Mouse (Mus musculus): ENCODE measurements at regions not wholly inside any gene's neighbourhood (a gene's known extent, or its start where the extent isn't known, plus 50 kb on each side); places are given as distances from the start of the nearest gene placed in this dataset.
"Not testable (repeated sequence)": the region's sequence is repeated elsewhere in the genome, so short reads cannot be mapped to it uniquely, and the experiment has no call there.

DNA sequence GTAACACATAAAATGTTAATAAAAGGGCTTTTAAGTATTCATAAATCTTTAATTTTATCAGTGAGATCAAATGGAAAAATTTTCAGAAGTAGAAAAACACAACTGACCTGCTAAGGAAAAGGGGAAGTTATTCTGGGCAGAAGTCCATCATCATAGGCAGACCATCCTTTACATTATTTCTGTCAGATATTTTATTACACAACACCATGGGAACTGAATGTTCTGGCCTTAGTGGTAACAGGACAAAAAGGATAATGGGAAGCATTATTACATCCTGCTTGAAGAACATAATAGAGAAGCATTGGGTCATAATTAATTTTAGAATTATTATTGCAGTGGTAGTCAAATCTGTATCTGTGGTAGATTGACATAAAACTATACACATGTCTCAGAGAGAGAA lies 603.5 kb upstream of the Gje1 start:
- DNase-seq, result no peak

DNA sequence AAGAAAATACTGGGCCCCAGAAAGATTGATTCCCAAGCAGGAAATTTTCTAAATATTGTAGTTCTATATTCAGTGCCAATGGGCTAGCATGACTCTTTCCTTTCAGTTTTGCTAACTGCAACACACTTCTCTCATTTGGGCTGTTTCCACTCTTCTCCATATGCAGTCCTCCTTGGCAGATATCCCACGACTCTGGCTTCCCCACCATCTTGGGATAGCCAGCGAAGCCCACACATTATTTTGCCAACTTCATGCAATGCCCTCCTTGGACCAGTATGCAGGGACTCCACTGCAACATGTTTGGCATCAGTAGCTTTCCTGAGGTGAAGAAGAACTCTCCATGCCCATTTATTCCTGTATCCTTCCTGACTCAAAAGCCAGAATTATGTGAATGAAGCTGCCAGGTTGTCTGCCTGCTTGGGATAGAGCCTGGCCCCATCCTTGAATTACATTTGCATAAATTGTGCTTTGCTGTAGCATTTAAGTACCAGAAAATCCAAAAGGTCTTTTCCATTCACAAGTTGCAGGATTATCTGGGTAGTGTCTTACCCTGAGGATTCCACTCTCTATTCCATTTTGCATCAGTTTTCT lies 599.1 kb upstream of the Gje1 start:
- no peak for DNase-seq

DNA sequence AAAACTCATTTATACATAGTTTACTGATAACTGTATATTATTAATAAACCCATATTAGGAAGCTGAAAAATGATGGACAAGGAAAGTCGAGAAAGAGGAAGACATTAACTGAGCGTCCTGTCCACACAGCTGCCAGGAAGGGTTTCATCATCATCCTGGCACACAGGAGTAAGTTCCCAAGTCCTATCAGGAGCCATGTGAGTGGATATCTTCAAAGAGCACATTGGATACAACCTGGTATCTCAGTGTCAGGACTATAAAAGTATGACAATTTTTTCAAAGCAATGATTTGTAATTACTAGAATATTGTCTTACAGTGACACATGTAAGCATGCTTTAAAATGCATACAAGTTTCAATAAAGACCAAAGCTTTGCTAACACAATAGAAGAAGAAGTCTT lies 592.6 kb upstream of the Gje1 start:
- no peak for DNase-seq

DNA sequence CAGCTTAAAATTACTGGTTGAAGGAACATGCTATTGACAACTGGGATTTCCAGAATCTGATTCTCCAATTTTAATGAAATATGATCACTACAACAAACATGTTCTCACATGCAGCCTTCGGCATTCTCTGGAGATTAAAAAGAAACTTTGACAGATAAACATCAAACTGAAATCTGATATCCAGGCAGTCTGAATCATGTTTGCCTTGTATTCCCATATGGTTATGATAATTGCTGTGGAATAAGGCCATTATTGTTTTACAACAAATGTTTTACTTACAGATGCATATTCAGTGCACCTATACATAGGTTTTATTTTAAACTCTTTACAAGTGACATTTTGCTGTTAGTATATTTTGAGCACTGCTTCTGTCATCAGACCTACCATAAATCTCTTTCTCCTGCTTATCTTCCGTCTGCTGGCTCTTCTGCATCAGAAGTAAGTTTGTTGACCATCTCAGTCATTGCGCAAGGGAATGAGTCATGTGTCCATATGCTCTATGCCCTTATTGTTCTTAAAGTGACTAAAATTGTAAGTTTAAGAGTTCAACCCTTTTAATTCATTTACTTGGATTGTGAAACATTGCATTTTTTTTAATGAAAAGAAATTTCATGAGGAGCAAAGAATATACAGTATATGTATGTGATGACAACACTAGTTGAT lies 587.9 kb upstream of the Gje1 start:
- no peak for DNase-seq

DNA sequence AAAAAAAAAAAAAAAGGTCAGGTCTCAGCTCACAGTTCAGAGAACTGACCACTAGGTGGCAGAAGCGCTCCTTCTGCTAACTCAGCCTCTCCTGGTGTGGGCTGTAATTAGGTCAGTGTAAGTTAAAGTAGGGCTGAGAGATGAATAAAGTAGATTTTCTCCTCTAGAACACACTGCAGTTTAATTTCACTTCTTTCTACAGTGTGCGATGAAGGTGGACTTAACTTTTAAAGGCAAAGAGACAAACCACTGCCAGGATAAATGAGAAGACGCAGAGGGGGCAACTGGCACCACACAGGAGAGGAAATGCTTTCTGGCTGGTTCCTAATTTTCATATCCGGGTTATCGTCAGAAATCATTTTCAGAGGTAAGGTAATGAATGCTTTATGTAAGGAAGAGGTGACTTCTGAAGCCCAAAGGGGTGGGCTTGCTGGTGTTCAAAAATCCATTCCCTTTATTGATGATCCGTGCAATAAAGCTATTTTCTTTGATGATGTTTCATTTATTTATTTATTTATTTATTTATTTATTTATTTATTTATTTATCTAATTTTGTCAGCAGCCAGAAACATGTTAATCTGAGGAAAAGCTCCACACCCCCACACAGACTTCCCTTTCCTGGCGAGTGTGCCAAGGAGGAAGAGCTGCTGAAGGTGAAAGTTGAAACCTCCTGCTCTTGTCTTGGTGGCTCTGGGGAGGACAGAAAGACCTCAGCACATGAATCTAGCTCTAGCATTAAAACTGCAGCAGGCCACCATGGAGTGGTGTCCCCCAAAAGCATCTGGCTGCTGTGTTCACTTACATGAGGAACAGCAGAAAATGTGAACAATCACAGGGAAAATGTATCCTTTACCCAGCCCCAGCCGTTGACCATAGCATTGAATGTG lies 582.4 kb upstream of the Gje1 start:
- DNase-seq, result peak; percentile 84

DNA sequence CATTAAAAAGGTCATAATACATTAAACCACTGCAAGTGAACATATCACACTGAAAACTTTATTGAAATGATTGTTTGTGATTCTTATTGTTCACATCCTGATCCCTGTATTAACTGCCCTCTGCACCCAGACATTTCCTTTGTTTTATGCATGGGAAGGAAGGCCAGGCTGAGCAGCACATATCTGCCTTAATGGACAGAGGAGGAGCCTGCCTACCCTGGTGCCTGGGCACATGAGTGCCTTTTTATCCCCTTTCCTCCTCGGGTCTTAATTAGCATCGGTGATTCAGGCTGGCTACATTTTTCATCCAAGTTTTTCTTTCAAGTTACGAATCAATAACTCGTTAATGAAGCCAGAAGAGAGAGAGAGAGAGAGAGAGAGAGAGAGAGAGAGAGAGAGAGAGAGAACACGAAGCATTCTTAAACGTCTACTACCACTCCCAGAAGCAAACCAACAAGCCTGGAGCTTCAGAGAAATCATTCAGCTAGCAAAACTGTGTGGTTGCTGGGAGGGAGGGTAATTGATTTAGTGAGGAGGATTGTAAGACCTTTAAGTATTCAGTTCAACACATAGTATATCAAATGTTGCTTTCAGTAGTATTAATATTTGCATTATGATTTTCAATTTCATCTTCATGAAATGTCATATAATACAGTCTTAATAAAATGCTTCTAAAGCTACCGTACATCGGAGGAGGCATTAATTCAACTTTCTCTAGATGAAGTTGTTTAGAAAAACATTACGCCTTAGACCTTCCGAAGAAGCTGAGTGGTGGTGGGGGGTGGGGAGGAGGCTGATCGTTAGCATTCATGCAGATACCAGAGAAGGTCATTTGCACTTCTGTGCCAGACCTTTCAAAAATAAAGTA lies 581.6 kb upstream of the Gje1 start:
- peak; percentile 4 for DNase-seq

DNA sequence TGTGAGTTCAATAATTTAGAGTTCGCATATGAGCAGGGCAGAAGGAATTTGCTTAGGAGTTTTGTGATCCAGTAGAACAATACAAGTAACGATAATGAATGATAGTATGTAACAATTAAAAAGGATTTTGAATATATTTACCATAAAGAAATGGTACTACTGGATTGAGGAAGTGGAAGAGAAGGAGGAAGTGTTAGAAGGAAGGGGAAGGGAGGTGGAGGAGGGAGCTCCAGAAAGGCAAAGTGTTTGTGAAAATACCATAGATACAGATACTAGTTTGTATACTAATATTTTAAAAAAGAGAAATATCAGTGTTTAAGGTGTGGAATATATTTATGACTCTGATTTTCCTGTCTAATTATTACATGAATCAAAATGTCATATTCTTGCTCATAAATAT lies 579.2 kb upstream of the Gje1 start:
- no peak for DNase-seq

DNA sequence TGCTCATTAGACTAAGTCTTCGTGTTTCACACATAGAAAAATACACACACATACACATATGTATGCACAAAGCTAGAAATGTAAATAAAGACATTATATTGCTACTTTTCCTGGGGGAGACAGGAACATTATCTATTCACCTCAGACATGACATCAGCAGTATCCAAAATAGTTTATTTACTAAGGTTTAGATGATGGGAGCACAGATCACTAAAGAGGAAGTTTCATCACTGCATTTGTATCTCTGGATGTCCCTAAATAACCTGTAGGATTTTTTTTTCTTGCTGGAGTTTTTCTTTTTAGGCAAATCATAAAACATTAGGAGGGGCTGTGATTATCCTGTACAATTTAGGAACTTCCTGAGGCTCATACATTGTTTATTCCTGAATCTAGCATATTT lies 576.1 kb upstream of the Gje1 start:
- DNase-seq, result no peak

DNA sequence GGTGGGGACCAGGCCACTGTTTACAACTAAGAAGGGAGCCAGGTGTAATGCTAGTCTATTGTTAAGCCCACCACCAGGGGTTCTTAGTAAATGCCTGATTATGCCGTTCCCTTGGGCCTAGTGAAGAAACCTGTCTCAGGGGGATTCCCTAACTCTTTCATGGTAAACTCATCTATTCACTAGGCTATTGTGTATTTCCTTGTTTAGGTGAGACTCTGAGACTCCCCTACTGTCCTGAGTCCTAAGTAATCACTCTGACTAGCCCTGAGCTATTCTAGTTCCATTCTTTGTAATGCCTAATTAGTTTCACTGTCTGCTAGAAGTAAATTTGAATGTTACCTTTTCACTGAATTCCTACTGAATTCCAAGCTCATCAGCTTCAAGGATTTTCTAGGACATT lies 545.3 kb upstream of the Gje1 start:
- not testable (repeated sequence) for DNase-seq

DNA sequence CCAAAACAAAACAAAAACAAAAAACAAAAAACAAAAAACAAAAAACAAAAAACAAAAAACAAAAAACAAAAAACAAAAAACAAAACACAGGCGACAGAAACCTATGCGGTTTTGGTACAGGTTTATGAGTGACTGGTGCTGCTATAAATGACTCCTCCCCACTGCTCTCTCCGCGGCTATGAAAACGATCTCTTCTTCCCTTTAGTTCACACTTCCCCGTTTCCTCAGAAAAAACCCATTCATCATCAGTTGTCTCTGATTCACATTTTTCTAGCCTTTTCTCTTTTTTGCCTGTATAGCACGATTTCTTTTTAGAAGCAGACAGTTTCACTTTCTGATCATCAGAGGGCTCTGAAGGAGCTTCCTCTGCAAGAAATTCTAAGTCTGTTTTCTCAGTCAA lies 544.3 kb upstream of the Gje1 start:
- DNase-seq, result not testable (repeated sequence)

DNA sequence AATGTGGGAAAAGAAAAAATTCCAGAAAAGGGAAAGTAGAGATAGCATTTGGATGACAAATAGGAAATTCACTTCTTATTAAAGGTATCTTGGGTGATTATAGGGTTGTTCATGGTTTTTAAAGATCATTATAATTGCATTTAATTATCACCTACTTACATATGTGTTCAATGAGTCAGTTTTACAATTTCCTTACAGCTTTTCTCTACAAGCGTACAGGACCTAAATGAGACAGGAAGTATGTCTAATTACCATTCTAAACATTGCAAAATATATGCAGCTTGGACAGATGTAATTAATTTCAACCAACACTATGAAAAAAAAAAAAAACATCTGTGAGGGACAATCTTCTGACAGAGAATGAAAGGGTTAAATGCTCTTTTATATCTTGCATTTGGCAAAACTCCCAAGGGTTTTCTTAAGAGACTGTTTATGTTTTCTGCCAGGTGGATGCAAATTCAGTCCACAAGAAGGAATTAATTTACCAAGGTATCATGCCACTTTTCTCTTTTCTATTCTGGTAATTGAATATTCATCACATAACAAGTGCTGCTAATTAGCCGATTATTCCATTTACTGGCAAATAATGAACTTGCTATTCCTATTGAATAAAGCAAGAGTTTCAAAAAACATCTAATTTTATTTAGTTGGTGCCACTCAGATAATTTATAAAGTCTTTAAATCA lies 531.5 kb upstream of the Gje1 start:
- no peak for DNase-seq

DNA sequence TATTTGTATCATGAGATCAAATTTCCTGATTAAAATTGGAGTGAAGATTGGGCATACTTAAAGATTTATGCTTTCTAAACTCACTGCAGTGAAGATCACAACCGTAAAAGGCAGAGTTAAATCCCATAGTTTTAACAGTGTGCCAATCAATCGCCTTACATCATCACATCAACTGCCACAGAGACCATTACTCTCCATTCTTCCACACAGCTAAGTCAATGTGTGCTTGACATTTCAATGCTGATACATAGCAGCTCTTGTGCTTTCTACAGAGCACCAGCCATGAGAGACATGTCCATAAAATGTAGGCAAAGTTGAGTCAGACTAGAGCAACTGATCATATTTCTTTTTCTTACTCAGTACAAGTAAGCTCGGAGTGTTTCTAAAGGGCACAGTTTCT lies 530.9 kb upstream of the Gje1 start:
- no peak for DNase-seq

DNA sequence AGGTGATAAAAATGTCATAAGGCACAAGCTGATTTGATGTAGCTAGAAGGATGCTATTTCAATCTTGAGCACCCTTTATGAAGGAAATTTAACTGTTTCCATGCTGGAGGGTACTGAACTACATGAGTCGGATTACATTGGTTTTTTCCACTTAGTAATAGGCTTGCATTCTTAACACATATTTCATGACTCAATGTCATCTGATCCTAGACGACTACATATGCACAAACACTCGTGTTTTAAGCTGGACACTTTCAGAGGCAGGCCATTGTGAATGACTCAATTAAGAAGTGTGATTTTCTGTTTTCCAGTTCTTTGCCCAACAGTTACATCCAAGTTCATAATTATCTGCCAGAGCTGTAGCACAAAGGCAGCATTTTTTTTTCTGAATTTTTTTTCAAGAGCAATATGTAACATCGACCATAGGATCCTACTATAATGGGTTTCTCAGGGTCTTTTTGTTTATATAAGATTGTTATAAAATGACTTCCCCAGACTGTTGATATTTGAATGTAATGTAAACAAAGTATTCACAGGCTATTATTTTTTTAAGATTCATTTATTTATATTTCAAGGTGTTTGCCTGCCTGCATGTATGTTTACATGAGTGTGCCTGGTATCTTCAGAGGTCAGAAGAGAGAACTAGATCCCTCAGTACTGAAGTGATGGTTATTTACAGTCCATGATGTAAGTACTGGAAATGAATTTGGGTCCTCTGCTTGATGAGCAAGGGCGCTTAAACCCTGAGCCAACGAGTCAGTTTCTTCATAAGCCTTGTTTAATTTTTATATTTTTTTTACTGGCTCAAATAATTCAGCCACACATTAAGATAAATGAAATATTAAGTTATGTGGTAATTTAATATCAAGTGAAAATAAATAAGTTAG lies 526.6 kb upstream of the Gje1 start:
- no peak for DNase-seq

DNA sequence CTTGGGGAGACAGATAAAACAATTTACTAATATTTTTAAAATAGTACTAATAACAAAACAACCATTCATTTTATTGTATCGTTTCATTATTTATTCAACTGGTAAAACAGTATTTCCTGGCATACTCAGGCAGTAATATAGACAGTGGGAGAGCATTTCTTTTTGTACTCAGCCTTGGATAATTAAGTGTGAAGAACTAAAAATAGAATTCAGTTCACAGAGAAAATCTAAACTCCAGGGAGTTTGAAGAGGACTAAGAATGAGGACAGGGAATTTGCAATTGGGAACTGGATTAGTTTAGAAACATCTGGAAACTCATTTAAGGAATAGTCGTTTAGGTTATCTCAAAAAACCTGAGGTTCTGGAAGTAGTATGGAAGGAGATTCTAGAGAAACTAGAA lies 525.4 kb upstream of the Gje1 start:
- no peak for DNase-seq

DNA sequence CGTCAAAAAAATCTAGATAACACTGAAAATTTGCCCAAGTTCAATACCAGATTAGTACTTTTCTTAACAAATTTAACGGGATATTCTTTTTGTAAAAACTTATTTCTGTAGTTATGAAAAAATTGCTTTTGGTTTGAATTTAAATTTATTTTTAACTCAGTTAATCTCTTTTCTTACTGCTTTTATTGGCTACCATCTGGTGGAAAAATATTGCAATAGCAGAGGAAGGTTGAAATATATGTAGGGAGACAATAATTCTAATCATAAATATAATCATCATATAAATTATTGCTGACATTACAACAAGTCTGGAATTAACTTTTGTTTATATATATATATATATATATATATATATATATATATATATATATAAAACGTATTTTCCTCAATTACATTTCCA lies 500.9 kb upstream of the Gje1 start:
- no peak for DNase-seq

DNA sequence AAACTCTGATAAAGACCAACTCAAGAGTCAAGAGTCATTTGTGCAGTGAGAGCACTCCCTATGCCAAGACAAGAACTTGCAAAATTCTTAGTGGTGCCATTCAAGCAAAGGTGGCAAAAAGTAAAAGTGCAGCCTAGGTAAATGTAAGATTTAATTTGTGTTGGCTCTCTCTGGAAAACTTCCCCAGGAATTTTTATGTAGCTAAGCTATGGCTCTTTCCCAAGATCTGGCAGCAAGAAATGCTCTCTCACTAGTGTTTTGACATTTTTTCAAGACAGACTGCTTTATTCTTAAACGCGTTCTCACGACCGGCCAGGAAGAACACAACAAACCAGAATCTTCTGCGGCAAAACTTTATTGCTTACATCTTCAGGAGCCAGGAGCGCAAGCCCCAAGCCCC lies 461.6 kb upstream of the Gje1 start:
- DNase-seq, result no peak

DNA sequence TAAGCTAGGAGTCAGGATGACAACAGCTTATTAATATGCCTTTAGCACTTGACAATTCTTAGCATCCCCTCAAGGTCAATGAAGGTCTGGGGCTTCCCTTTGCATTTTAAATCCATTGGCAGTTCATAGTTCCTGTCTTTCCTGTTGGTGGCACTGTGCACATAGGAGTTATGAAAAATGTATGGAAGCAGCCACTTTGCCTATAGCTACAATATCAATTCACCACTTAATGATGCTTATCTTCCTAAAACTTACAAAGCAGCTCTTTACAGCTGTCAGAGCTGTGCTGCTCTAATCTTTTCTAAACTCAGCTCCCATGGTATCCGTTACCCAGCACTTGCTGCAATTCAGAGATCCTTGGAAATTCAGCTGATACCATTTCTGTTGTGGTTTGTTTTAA lies 456.4 kb upstream of the Gje1 start:
- DNase-seq, result no peak

DNA sequence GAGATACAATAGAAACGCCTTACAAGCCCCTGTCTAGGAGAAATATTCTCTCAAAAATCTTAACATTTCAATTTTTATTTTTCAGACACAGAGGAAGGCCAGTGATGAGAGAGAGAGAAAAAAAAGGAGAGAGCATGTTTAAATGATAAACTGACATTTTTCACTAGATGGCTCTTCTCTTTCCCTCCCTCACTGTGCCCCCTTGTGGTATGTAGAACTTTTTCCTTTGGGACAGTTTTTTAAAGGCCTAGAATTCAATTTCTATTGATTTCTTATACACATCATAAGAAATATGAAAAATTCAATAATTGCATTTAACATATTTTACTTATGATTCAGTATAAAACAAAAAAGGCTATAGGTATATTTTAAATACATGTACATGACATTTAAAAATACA lies 454.5 kb upstream of the Gje1 start:
- DNase-seq, result no peak

DNA sequence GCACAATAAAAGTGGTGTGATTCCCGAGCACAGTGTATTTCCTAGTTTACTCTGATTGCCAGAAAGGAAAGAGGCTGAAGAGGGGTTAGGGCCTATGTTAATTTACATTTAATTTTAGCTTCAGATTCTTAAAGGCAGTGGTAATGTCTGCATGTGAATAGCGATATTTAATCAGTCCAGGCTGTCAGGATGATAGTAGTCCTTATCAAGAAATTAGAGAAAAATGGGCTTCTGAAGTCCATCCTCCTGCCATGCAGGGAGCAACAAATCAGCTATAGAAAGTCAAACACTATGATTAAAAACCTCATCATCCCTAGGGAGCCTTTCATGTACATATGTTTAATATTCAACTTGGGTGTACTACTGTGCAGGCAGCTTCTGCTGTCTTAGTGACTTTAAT lies 422.7 kb upstream of the Gje1 start:
- no peak for DNase-seq

All from cerebellum, adult 8-10 months (tissue).